Mouse (Mus musculus): ENCODE results near the gene Nkain2.

DNA sequence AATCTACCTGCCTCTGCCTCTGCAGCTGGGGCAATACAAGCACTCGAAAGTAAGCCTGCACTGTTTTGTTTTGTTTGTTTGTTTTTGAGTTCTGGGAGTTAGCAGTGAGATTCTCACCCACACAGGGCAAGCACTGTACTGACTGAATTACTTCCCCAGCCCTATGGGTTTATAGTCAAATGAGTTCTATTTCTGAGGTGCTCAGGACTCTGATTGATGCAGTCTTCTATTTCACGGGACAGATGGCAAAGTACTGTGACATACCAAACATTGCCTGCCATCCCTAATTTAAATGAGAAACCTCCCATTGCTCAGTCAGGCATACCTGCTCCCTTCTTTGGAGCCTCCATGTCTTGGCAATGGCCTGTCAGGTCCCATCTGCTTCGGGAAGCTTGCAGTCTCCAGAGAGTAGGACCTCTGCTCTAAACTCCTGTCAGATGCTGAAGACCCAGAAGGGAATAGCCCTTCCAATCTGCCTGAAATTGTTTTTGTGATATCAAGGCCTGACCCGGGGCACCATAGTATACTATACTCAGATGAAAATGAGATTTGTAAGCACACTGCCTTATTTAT lies 1016.9 kb downstream of the Nkain2 start:
- TF ChIP-seq POLR2A (IDR thresholded peaks at IDR 0.05; ENCODE audit: extremely low read depth, insufficient read depth, low read length) (no peak), CTCF (IDR thresholded peaks at IDR 0.05; ENCODE audit: extremely low read depth, insufficient read depth, low read length) (no peak)

All from cortical plate, adult 2 months (tissue).